Mouse (Mus musculus): ENCODE data around the gene Lbp.

Gene Lbp

DNA sequence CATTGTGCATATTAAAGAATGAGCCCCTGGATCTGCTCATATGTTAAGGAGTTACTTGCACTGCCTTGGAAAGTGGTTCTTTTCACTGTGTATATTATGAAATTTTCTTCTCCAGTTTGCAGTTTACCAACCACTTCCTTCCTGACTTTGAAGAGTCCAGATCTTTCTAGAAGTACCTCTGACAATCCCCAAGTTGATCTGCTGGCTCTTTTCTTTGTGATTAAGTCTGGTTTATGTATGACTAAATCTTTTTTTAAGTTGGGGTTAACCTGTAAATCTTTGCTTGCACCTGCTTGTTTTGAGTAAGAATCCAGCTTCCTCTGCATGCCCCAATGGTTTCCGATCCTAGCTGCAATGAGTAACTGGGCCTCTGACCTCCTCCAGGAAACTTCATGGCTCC, 6.8 kb downstream of the Lbp start:
- no peak for DNase-seq

DNA sequence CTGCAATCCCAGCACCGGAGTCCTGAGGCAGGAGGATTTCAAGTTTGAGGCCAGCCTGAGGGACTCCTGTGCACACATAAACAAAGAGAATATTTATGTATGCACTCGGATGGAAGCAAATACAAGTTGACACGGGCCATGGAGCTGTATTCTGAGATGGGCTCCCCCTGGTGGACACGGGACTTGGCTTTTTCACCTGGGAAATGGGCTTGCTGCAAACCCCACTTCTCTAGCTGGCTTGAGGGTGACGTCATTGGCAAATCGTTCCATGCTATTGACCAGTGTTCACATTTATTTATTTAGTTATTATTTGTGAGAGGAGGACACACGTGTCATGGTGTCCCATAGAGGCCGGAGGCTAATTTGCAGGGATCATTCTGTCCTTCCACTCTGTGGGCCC, 10.1 kb downstream of the Lbp start:
- no peak for DNase-seq

DNA sequence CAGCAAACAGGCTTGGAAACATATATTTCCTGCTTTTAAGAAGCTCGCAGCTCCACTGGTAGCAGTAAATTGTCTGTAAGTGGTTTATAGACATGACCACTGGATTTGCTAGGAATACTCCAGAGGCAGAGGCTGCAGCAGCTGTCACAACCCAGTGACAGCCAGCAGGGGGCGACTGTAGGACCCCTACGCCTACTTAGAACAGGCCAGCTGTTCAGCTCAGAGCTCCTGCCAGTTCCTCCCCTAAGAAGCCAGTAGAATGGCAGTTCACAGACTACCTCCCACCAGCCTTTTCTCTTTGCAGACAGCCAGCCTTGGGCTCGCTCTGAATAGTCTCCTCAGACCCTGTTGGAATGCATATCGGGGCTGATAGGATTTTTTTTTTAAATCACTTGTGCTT, 10.7 kb downstream of the Lbp start:
- no peak for DNase-seq

DNA sequence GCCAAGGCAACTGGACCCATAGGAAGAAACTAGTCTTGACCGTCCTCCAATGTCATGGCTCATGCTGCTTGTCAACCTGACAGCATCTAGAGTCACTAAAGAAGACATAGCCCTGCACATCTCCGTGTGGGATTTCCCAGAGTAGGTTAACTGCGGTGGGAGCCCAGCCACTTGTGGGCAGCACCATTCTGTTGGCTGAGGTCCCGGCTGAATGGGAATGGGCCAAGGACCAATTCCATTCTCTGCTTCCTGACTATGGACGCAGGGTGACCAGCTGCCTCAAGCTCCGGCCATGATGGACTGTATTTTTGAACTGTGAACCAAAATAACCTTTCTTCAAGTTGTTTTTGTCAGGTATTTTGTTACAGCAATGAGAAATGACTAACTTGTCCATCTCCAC, 15.3 kb downstream of the Lbp start:
- DNase-seq = no peak

DNA sequence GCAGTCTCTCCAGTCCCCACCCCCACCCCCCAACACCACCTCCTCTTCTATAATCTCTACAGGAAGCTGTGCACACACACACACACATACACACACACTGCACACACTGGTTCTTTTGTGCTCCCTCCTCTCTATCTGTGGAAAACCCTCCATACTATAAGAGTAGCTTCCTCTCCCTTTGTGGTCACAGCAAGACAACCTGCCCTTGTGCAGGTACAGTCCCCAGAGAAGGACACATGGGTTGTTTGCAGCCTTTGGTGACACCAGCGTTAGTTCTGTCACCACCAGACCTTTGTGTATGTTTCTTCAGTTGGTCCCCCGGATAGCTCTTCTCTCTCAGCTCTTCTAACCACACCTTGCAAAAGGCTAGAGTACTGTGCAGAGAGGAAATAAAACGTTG, 16.6 kb downstream of the Lbp start:
- DNase-seq = no peak

DNA sequence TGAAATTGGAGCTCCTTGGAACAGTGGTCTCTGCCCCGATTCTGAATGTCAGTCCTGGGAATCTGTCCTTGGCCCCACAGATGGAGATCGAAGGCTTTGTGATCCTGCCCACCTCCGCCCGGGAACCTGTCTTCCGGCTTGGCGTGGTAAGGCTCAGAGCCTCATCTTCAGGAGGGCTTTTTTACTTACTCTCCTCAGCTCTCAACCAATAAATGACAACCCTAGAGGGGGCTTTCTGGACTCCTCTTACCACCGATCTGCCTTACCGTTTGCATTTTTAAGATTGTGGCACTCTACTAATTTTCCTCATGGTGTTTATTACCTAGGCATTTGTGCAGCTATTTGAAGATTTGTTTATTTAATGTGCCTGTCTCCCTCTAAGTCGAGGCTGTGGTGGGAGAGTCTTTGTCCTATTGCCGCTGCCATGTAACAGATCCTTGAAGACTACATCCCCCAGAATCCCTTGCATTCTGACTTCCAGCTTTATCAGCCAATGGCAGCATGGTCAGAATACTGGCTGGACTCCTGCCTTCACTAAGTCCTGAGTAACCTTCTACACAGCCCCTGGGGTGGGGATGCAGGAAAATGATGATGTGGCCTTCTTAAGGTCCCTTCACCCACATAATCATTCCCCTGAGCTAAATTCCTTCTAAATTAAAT, 18.4 kb downstream of the Lbp start:
- no peak for DNase-seq

DNA sequence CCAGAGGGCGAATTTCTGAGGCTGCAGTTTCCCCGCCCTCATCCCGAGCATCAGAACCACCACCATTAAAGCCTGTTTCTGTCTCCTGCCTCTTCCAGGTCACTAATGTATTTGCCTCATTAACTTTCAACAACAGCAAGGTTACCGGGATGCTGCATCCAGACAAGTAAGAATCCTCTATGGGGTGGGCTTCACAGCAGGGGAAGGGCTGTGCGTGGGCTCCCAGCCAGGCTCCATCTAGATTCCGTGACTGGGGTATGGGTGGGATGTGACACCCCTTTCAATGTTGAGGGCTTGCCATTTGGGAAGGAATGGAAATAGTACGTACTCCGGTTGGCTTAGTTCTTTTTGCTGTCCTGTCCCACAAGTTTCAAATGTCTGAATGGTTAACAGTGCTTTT, 19.3 kb downstream of the Lbp start:
- DNase-seq = no peak

DNA sequence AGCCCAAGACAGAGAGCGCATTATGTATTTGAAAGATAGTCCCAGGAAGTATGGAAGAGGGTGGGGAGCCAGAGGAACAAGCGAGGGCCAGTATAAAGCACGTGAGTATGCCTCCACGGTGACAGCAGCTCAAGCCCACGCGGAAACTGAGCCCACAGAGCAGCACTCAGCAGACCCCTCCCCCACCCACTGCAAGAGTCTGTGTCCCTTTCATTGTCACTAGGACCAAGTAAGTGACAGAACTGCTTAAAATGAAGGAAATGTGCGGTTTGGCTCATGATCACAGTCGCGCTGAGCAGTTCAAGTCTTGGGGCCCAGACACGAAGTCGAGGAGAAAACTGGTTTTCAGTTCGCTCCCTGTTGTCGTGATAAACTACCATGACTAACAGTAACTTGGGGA, 28.1 kb downstream of the Lbp start:
- DNase-seq = no peak

DNA sequence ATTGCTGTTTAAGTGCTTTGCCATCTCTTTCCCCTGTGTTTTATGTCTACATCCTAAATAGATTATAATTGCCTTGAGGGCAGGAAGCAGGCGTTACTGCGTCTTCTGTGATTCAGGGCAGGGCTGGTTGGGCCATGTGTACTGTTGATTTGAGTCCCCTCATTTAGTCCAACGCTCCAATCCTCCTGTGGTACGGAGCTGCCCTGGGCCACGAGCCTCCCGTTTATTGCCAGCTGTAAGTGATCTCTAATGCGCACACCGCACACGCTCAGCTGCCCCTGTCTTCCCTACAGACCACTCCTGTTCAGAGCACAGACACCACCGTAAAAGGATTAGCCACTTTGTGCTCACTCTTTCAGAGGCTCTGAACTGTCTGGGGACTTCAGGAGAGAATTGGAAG, 31.4 kb downstream of the Lbp start:
- no peak for DNase-seq

DNA sequence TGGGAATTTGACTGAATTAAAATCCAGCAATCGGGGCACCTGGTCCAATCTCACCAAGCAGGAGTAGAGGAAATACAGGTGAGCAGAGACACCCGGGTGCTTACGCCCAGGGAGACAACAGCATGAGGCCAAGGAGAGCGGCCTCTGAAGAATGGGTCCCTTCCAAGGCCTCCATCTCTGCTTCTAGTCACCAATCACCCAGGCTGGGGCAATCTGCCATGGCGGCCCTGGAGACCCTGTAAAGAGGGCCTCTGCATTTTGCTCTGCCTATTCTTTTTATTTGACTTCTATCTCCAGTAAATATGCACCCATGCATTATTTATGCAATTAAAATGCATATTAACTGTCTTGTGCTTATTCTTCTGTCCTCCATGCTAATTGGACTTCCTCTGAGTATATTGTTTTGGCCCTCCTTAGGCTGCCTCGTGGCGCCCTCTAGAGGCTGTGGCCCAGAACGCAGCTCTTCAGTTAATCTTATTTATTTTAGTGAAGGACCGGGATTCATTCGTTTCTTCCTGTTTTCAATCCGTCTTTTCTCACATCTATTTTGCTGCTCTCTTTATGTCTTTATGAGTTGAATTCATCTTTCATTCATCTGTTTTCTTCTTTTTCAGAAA, 33.8 kb downstream of the Lbp start:
- no peak for DNase-seq

DNA sequence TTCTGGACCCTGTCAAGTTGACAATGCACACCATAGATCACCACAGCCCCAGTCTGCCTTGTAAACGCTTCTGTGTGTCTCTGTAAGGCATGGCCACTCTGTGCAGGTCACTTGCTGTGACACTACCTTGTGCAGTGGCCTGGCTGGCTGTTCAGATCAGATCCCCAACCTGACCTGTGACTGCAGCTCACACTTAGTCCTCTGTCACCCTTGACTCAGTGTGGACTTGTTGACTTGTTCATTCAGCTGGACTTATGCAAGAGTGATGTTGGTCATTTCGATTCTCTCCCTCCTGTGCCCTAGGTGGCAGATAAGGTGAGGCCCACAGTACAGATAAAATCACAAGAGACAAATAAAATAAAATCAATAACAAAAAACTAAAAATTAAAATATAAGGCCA, 35.0 kb downstream of the Lbp start:
- no peak for DNase-seq

DNA sequence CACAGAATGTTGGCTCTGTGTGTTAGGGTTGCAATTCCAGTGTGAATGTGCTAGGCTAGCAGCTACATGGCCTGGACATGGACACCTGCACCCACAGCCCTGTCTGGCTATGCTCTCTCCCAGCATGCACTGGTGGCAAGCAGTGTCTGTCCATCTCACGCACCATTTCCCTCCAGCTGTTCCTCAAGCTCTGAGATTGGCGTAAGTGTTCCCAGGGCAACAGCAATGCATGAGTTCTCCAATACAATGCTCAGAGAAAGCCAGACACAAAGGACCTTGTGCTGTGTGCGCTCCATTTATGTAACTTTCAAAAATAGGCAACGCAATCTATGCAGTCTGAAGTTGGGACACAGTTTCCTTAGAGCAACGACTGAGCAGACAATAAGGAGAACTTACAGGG, 37.2 kb downstream of the Lbp start:
- no peak for DNase-seq

DNA sequence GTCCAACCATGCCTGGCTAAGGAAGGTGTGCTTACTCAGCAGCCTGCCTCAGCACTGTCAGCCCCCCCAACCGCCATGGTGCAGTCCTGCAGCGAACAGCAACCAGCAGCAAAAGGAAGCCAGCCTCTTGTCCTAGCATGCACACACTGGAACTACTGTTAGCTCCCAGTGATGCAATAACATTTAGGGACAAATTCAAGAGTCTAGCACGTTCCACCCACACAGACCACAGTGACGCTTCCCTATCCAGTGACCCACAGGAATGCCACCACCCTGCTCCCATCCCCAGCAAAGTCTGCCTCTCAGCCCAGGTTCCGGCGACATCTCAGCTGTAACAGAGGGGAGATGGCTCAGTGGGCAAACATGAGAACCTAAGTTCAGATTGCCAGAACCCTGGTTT, 40.2 kb downstream of the Lbp start:
- no peak for DNase-seq

DNA sequence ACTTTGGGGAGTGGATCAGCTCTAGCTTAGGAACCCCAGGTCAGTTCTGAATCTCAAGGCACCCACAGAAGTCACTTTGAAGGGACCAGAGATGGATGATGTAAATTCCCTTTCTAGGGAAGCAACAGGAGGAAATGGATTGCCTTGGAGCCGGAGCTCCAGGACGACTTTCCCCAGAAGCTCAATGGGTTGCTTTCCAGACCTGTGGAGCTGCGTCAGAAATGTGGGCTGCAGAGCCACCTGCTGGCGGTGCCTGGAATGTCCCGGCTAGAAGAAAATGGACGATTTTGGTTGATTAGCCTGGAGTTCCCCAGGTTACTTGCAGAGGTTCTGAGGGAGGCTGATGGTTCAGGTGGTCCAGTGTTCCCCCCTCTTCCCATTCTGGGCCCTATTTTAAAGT, 41.6 kb downstream of the Lbp start:
- DNase-seq = peak; percentile 34

DNA sequence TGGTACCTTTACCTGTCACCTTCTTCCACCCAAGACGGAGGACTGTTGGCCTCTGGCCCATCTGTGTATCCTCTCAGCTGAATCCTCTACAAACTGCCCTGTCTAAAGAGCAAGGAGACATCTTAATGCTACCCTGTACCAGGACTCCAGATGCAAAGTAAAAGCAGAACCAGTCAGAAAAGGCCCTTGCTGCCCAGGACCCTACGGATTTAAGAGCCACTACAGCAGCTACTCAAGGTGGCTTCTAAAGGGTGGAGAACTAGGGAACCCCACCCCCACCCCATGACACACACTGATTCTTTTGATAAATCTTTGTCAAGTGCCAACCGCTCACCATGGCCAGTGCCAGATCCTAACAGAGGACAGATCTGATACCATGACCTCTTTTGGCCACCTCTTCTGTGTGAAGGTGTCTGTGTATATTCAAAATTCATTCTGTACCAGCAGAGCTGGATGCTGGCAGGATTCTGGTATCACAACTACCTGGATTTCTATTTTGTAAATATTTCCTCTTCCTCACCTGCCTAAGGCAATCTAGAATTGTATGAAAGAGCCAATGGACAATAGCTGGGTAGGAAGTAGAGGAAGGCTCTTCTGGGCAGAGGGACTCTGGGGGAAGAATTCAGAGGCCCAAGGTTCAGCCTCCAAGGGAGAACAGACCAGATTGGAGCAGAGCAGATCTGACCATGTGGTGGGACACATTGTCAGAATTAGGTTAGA, 46.7 kb downstream of the Lbp start:
- DNase-seq = no peak

DNA sequence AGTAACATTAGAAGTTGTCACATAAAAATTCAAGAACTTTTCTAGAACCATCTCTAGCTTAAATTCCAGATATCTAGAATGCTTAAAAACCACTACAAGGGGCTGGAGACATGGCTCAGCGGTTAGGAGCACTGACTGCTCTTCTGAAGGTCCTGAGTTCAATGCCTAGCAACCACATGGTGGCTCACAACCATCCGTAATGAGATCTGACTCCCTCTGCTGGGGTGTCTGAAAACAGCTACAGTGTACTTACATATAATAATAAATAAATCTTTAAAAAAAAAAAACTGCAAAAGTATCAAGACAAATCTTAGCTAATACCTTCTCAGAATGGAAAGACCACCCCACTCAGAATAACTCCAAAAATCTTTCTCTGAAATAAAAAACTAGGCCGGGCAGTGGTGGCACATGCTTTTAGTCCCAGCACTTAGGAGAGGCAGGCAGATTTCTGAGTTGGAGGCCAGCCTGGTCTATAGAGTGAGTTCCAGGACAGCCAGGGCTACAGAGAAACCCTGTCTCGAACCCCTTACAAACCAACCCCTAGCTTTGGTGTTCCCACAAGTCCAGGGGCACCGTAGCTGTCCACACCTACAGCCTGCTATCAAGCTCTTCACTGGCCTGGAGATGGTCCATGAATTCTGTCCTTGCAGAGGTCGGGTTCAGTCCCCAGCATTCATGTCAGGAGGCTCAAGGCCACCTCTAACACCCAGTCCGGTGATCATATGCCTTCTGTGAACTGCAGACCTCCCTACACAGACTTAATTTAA, 48.2 kb downstream of the Lbp start:
- no peak for DNase-seq

DNA sequence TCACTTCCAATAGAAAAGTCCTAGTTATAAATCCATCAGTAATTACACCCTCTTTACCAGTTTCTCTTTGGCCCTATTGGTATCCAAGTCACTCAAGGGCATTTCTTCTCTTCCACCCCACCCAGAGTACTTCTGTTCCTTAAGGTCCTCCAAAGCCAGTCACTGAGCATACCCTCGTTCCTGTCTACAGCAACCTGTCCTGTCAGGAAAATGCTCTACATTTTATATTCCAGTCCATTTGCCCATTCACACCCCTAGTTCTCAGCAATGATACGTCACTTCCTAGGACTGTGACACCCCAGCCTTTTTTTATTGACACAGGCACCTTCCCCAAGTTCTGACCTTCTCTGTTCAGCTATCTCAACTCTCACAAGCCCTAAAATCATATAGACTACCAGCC, 48.9 kb downstream of the Lbp start:
- DNase-seq = no peak

DNA sequence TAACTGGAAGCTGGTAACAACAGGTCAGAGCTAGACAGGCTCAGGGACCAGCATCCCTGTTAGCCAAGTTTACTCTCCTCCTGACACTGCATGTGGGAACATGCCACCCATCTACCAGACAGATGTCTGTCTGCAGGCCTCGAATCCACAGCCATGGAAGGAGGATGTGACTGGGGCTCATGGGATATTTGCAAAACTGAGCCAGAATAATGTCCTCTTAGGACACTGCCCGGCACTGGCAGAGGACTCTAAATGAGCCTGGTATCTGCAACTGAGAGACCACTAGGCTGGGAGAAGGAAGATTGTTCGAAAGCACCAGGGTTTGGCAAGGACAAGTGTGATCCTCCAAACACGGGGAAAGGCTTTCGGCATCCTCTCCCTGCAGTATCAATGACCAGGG, 49.8 kb downstream of the Lbp start:
- no peak for DNase-seq

DNA sequence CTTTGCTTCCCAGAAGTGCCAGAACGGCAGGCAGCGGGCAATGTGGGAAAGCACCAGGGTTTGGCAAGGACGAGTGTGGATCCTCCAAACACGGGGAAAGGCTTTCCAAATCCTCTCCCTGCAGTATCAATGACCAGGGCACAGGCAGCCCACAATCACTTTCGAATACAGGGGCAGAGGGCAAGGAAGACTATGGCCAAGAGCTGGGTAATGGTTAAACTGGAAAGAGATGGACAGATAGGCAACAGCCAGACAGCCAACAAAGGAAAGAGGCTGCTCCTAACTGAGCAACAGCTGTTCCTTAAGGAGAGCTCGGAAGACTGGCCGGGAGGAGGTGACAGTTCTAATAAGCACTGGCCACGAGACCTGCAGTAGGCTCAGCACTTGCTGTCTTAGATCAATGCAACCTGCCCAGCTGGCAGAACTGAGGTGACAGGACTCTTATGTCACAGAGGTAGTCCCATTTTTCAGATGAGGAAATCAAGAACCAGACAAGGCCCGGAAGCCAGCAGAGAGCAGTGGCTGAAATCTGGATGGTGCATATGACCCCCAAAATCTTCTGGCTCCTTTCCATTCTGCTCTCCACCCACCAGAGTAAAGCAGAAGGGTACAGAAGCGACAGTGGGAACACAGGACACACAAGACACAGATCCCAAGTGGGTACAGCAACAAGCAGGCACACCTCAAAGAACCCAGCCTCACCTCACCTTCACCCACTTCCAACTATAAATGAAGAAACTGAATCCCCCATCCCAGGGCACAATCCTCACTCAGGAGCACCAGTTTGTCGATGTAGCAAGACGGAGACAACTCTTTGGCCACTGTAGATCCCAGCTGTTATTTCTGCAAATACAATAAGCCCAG, 53.7 kb downstream of the Lbp start:
- DNase-seq = no peak

DNA sequence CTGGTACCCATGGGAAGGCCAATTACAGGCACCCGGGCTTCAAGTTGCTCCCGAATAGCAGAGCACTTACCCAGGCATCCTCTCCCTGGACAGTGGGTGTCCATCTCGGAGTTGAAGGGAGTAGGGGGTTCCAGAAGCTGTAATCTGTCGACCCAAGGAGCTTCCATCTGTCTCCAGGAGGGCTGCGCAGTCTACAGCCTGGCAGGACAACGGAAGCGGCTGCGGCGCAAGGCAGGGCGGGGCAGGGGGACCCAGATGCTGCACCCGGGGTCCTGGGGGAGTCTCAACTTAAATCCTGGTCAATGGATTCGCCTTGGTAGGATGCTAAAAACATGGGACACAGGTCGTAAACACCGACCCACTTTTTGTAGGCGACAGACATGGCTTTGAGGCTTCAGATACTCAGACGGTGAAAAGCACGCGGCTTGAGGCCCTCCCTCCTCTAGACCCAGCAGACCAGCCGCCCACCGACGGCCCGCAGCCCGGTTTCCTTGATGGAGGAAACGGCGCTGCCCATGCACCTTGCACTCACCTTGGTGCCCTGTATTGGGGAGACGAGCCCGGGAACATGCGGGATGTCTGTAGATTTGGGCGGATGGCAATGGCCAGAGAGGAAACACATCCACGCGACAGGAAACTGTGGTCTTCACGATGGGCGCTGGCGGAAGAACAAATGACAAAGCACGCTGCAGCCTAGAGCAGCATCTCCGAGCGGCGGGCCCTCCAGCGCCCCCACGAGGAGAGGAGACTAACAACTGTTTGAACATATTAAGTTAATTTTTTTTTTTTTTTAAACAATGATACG, 54.8 kb downstream of the Lbp start:
- peak; percentile 79 for DNase-seq

DNA sequence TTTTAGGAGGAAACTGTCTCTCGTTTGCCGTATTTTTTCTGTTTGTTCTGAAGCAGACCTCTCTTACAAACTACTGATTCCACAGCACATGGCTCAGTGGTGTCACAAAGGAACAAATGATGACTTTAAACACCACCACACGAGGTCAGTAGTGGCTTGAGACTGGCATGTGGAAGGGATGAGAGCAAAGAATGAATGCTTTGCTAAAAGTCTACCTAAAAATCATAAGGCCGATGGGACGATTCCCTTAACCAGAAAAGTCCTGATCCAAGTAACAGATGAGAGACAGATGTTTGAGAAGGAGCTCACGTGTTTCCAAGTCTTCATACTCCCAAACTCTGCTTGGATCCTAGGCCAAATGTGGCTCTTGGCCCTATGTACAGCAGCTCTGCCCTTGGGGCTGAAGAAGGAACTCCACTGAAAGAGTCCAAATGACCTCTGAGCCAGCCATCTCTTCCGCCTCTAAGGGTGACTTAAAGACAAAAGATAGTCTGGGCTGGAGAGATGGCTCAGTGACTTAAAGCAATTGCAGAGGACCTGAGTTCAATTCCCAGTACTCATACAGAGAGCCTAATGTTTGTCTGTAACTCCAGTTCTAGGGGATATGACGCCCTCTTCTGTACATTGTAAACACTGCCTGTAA, 55.5 kb downstream of the Lbp start:
- no peak for DNase-seq
